ENCODE assay signal across 8 mouse cellular contexts in genomic region chr11:96064521-96065214, GRCm38 (mm10). TPM values are rescaled to one million over a fixed set of nuclear protein-coding genes. Genes with fewer than 3 reads are reported as not detected.
A peak's percentile ranks its signal among the peaks of the same experiment; 100 is the strongest.
DNase-seq lines count a peak whose midpoint lies in the region; ATAC-seq and TF ChIP-seq lines count a peak whose summit lies in the region.

No protein-coding gene starts in this region.

- H3K4me3 ChIP-seq in forebrain, embryonic 13.5 days = peak overlapping the region; percentile 76

- no peak for DNase-seq in cerebellum, postnatal 25 days
- DNase-seq in Patski (ENCODE audit: low read depth, low spot score) = no peak
- peak; percentile 51 for DNase-seq in kidney, postnatal 14 days
- DNase-seq in splenic B cell, adult 2 months (ENCODE audit: low read depth, low spot score) = peak; percentile 64
- DNase-seq in right cerebral cortex, postnatal 25 days = no peak

- H3K4me2 ChIP-seq in forebrain, embryonic 13.5 days = peak overlapping the region; percentile 89

- in situ Hi-C loops in Patski (cut with MboI; ENCODE audit: low pct_unique_long_range_greater_than_20kb) = no loop called here

- CTCF ChIA-PET in Patski (lab: Charles Lee) = interaction anchor here (1.7 kb wide), 1 partner anchor 69 kb away, joined by 5 read pairs; the partner anchor contains the start of gene Ttll6

- POLR2A ChIA-PET in Patski (lab: Charles Lee) = interaction anchor here (0.5 to 1.9 kb wide), 3 partner anchors 9 to 333 kb away, joined by 3 to 19 read pairs (median 3); partner anchors contain the start of gene Atp5g1

- peaks cover 26% of the 10 kb centered on the region for H3K36me3 ChIP-seq in forebrain, embryonic 13.5 days (ENCODE audit: poor library complexity, severe bottlenecking)
- H3K36me3 ChIP-seq in splenic B cell, adult 2 months (ENCODE audit: control insufficient read depth, insufficient read depth, low read length, poor library complexity, severe bottlenecking) = peaks cover 6% of the 10 kb centered on the region; the same call in 1 of the 2 replicates

- TF ChIP-seq CTCF in Patski (IDR thresholded peaks at IDR 0.05) = no peak

- peak; percentile 43; the same call in 1 of the 2 replicates for ATAC-seq in cerebellum, adult (ENCODE audit: insufficient number of reproducible peaks, low FRiP score, low TSS enrichment)
- ATAC-seq in Patski = peak; percentile 23
- peak; percentile 68 for ATAC-seq in forebrain, embryonic 13.5 days
- ATAC-seq in megakaryocyte progenitor cell, adult 5-6 weeks (replicated peaks; ENCODE audit: poor library complexity) = peak; percentile 35

- no peaks in the 10 kb centered on the region for H3K9me3 ChIP-seq in forebrain, embryonic 13.5 days (replicated peaks)

- H3K27me3 ChIP-seq in Patski = no peaks in the 10 kb centered on the region
- H3K27me3 ChIP-seq in forebrain, embryonic 13.5 days = no peaks in the 10 kb centered on the region
- no peaks in the 10 kb centered on the region for H3K27me3 ChIP-seq in splenic B cell, adult 2 months (ENCODE audit: control insufficient read depth, insufficient read depth, low read length, poor library complexity, severe bottlenecking)

- H3K27ac ChIP-seq in forebrain, embryonic 13.5 days = peak overlapping the region; percentile 73

- peaks cover 27% of the 10 kb centered on the region for H3K4me1 ChIP-seq in forebrain, embryonic 13.5 days

- H3K9ac ChIP-seq in forebrain, embryonic 13.5 days = peak overlapping the region; percentile 87

- under 1% methylated on average over 49 of the region's 64 CpGs for WGBS in forebrain, embryonic 13.5 days

RNA-seq across cellular contexts. Expression of gene Ube2z, which starts 0.5 kb away (rescaled TPM):
- polyA plus RNA-seq in Patski (2021) = 74.0 TPM
- polyA plus RNA-seq in forebrain, embryonic 13.5 days (2015; fragmentation: Nextera tagmentation; extraction: Ambion mirVana) = 25.8 and 27.7 TPM in 2 replicates
- 21.3 and 21.8 TPM in 2 replicates for total RNA-seq in megakaryocyte progenitor cell, adult 5-6 weeks (2015)
- total RNA-seq in megakaryocyte progenitor cell, adult 5-6 weeks (2017) = 18.2 and 19.3 TPM in 2 replicates

RNA-seq across cellular contexts. Expression of gene Atp5g1, which starts 10.8 kb away (rescaled TPM):
- 605 TPM for polyA plus RNA-seq in Patski (2021)
- 421 and 435 TPM in 2 replicates for polyA plus RNA-seq in forebrain, embryonic 13.5 days (2015; fragmentation: Nextera tagmentation; extraction: Ambion mirVana)
- total RNA-seq in megakaryocyte progenitor cell, adult 5-6 weeks (2015) = 577 and 669 TPM in 2 replicates
- total RNA-seq in megakaryocyte progenitor cell, adult 5-6 weeks (2017) = 72.0 and 102 TPM in 2 replicates

RNA-seq across cellular contexts. Expression of gene Snf8, which starts 30.0 kb away (rescaled TPM):
- polyA plus RNA-seq in Patski (2021) = 100 TPM
- 129 and 132 TPM in 2 replicates for polyA plus RNA-seq in forebrain, embryonic 13.5 days (2015; fragmentation: Nextera tagmentation; extraction: Ambion mirVana)
- total RNA-seq in megakaryocyte progenitor cell, adult 5-6 weeks (2015) = 71.4 and 78.1 TPM in 2 replicates
- 51.6 and 56.1 TPM in 2 replicates for total RNA-seq in megakaryocyte progenitor cell, adult 5-6 weeks (2017)

RNA-seq across cellular contexts. Expression of gene Gip, which starts 40.3 kb away (rescaled TPM):
- polyA plus RNA-seq in Patski (2021) = not detected
- polyA plus RNA-seq in forebrain, embryonic 13.5 days (2015; fragmentation: Nextera tagmentation; extraction: Ambion mirVana) = not detected in 2 replicates
- total RNA-seq in megakaryocyte progenitor cell, adult 5-6 weeks (2015) = not detected in 2 replicates
- total RNA-seq in megakaryocyte progenitor cell, adult 5-6 weeks (2017) = not detected in 2 replicates

RNA-seq across cellular contexts. Expression of gene Calcoco2, which starts 47.1 kb away (rescaled TPM):
- polyA plus RNA-seq in Patski (2021) = not detected
- not detected in 2 replicates for polyA plus RNA-seq in forebrain, embryonic 13.5 days (2015; fragmentation: Nextera tagmentation; extraction: Ambion mirVana)
- total RNA-seq in megakaryocyte progenitor cell, adult 5-6 weeks (2015) = not detected in 2 replicates
- total RNA-seq in megakaryocyte progenitor cell, adult 5-6 weeks (2017) = not detected in 2 replicates

Comparison
In these comparisons a context has a peak if more than half of its experiments do, and no peak if none do; other contexts are left out.
1. DNase-seq: peak in kidney, postnatal 14 days (single experiment) and splenic B cell, adult 2 months (single experiment); none in cerebellum, postnatal 25 days (0 of 2), Patski (single experiment) and right cerebral cortex, postnatal 25 days (single experiment).
2. Peak in every context shown above with its lines, with median percentiles within 50 percentile points of each other: ATAC-seq.